In the genomic region with DNA sequence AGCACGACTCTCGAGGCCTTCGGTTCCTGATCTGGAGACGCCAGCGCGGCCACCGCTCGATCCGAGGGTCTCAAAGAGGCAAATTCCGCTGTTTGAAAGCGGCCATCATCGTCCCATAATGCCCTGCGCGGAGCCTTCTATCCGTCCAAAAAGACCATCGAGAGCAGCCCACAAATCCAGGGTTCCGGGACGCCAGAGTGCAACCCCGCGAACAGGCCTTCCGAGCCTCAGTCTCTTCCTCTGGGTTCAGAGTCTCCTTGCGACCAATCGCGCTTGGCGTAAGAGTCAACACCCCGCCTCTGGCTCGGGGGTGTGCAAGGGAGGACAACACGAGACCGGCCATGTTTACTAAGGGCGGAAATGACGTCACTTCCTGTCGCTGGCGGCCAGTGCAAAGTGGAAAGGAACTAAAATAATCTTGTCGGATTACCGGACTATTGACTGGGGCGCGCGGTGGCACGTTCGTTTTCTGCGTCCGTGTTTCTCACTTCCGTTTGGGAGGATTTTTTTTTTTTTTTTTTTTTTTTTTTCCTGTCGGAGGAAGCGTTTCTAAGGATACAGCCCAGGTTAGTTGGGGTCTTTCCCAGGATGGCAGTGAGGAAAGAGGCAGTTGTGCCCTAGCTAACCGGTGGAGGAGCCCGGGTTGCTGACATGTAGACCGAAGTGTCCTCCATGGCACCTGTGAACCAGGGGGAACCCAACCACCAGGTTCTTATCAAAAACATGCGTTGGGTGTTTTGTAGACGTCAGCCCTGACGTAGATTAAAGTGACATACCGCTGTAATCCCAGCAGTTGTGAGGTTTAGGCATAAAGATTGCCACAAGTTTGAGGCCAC, we compare ENCODE assay signal across 8 mouse cellular contexts. TPM values are rescaled to one million over a fixed set of nuclear protein-coding genes. Genes with fewer than 3 reads are reported as not detected.
DNase-seq lines count a peak whose midpoint lies in the region; ATAC-seq and TF ChIP-seq lines count a peak whose summit lies in the region.

A gene (minus strand): TSS at position 364 of the 836 bp plus-strand sequence.
A gene (plus strand): TSS at position 395 of the 836 bp plus-strand sequence.

- TF ChIP-seq CTCF in bone marrow, adult 2 months (IDR thresholded peaks at IDR 0.05; ENCODE audit: control insufficient read depth, insufficient read depth, low read length): no peak
- TF ChIP-seq CTCF in midbrain, postnatal 0 days (IDR thresholded peaks at IDR 0.05): no peak

- H3K36me3 ChIP-seq in embryonic facial prominence, embryonic 15.5 days: peaks cover 37% of the 10 kb centered on the region
- H3K36me3 ChIP-seq in limb, embryonic 14.5 days (ENCODE audit: control insufficient read depth, insufficient read depth, low read length): peaks cover 31% of the 10 kb centered on the region
- H3K36me3 ChIP-seq in midbrain, postnatal 0 days (ENCODE audit: insufficient read depth, low read length): peaks cover 22% of the 10 kb centered on the region

- H3K9me3 ChIP-seq in embryonic facial prominence, embryonic 15.5 days (replicated peaks): no peaks in the 10 kb centered on the region
- H3K9me3 ChIP-seq in limb, embryonic 14.5 days (ENCODE audit: control insufficient read depth, low read length): no peaks in the 10 kb centered on the region
- H3K9me3 ChIP-seq in midbrain, postnatal 0 days (ENCODE audit: low read length): no peaks in the 10 kb centered on the region

- no peaks in the 10 kb centered on the region for H3K27me3 ChIP-seq in embryonic facial prominence, embryonic 15.5 days
- no peaks in the 10 kb centered on the region for H3K27me3 ChIP-seq in limb, embryonic 14.5 days (ENCODE audit: control insufficient read depth, insufficient read depth, low read length)
- H3K27me3 ChIP-seq in midbrain, postnatal 0 days (ENCODE audit: insufficient read depth, low read length): no peaks in the 10 kb centered on the region

- peak; percentile 100 for ATAC-seq in embryonic facial prominence, embryonic 15.5 days (ENCODE audit: insufficient number of reproducible peaks, low FRiP score, low TSS enrichment, low read depth)
- ATAC-seq in limb, embryonic 14.5 days (ENCODE audit: low FRiP score, low read depth): peak; percentile 100
- peak; percentile 99 for ATAC-seq in midbrain, postnatal 0 days (ENCODE audit: low FRiP score)

- peak within 1 kb of the TSS; percentile 96 for H3K27ac ChIP-seq in bone marrow, adult 2 months (ENCODE audit: control insufficient read depth, insufficient read depth, low read depth, low read length, poor library complexity)
- H3K27ac ChIP-seq in embryonic facial prominence, embryonic 15.5 days (replicated peaks): peak within 1 kb of the TSS; percentile 95
- peak within 1 kb of the TSS; percentile 85 for H3K27ac ChIP-seq in limb, embryonic 14.5 days (replicated peaks; ENCODE audit: low read depth, low read length)
- H3K27ac ChIP-seq in midbrain, postnatal 0 days (ENCODE audit: low read depth, low read length): peak within 1 kb of the TSS; percentile 79

- peak within 1 kb of the TSS; percentile 85 for H3K4me2 ChIP-seq in embryonic facial prominence, embryonic 15.5 days (replicated peaks)
- peak within 1 kb of the TSS; percentile 75 for H3K4me2 ChIP-seq in limb, embryonic 14.5 days (replicated peaks; ENCODE audit: low read depth, low read length, severe bottlenecking)
- H3K4me2 ChIP-seq in midbrain, postnatal 0 days (ENCODE audit: low read depth, low read length, poor library complexity, severe bottlenecking): peak within 1 kb of the TSS; percentile 89

- WGBS in bone marrow, adult 2 months: under 1% methylated on average over 52 of the region's 52 CpGs
- WGBS in embryonic facial prominence, embryonic 15.5 days: under 1% methylated on average over 52 of the region's 52 CpGs
- WGBS in limb, embryonic 14.5 days: under 1% methylated on average over 52 of the region's 52 CpGs
- WGBS in midbrain, postnatal 0 days: under 1% methylated on average over 50 of the region's 52 CpGs

- peak within 1 kb of the TSS; percentile 90 for H3K4me3 ChIP-seq in bone marrow, adult 2 months (replicated peaks; ENCODE audit: control insufficient read depth, low read depth, low read length)
- peak within 1 kb of the TSS; percentile 96 for H3K4me3 ChIP-seq in embryonic facial prominence, embryonic 15.5 days (replicated peaks)
- peak within 1 kb of the TSS; percentile 68 for H3K4me3 ChIP-seq in limb, embryonic 14.5 days (replicated peaks; ENCODE audit: low read length)
- H3K4me3 ChIP-seq in midbrain, postnatal 0 days (ENCODE audit: low read depth, low read length): peak within 1 kb of the TSS; percentile 93

- TF ChIP-seq POLR2A in bone marrow, adult 2 months (IDR thresholded peaks at IDR 0.05; ENCODE audit: borderline replicate concordance, control insufficient read depth, low read depth, low read length): peak; percentile 45; the same call in 1 of the 2 replicates
- TF ChIP-seq POLR2A in limb, embryonic 14.5 days (IDR thresholded peaks at IDR 0.05; ENCODE audit: borderline replicate concordance, extremely low read depth, insufficient read depth, insufficient read length): 0 out of 2 replicates have a peak, but pooled peaks have one; percentile 29

- DNase-seq in 416B (ENCODE audit: low read depth): peak; percentile 100
- DNase-seq in heart, adult 8-10 months (ENCODE audit: low spot score): peak; percentile 100
- peak; percentile 100 for DNase-seq in kidney, adult 9 months
- peak; percentile 99 for DNase-seq in limb, embryonic 14.5 days (ENCODE audit: low spot score)
- DNase-seq in midbrain, postnatal 0 days (ENCODE audit: low spot score): peak; percentile 100
- peak; percentile 93 to 97 for DNase-seq in spleen, postnatal 14 days (ENCODE audit: low spot score in 2 of 2)

- H3K9ac ChIP-seq in embryonic facial prominence, embryonic 15.5 days: peak within 1 kb of the TSS; percentile 97
- peak within 1 kb of the TSS; percentile 85 for H3K9ac ChIP-seq in limb, embryonic 14.5 days (ENCODE audit: low read depth, low read length, severe bottlenecking)
- H3K9ac ChIP-seq in midbrain, postnatal 0 days (replicated peaks; ENCODE audit: low read length, poor library complexity, severe bottlenecking): peak within 1 kb of the TSS; percentile 83

- peaks cover 2% of the 10 kb centered on the region; the same call in 1 of the 2 replicates for H3K4me1 ChIP-seq in bone marrow, adult 2 months (ENCODE audit: control insufficient read depth, insufficient read depth, low read length)
- H3K4me1 ChIP-seq in embryonic facial prominence, embryonic 15.5 days: peaks cover 10% of the 10 kb centered on the region
- H3K4me1 ChIP-seq in limb, embryonic 14.5 days (ENCODE audit: control insufficient read depth, insufficient read depth, low read length): peaks cover 5% of the 10 kb centered on the region; the same call in 1 of the 2 replicates
- peaks cover 6% of the 10 kb centered on the region; the same call in 1 of the 2 replicates for H3K4me1 ChIP-seq in midbrain, postnatal 0 days (ENCODE audit: insufficient read depth, low read length)

RNA-seq across cellular contexts. Expression of the first gene that starts in this region (rescaled TPM):
- polyA plus RNA-seq in bone marrow, adult 2 months (2011; ENCODE audit: insufficient read depth, insufficient read length, low replicate concordance, missing spikeins): 13.6 and 27.3 TPM in 2 replicates
- polyA plus RNA-seq in embryonic facial prominence, embryonic 15.5 days (2015; fragmentation: Nextera tagmentation; extraction: Ambion mirVana): 20.9 and 22.6 TPM in 2 replicates
- 10 to 100 TPM; 11.5 to 12.3 (median 11.8) TPM for total RNA-seq in heart, adult 8-10 months (2022)
- 27.4 and 27.8 TPM in 2 replicates for polyA plus RNA-seq in limb, embryonic 14.5 days (2012; rRNA removed)
- 20.0 and 23.3 TPM in 2 replicates for polyA plus RNA-seq in limb, embryonic 14.5 days (2014; fragmentation: Nextera tagmentation; extraction: Ambion mirVana)
- 24.3 and 25.2 TPM in 2 replicates for total RNA-seq in midbrain, postnatal 0 days (2014; rRNA removed)
- polyA plus RNA-seq in midbrain, postnatal 0 days (2015; fragmentation: Nextera tagmentation; extraction: Ambion mirVana): 13.4 and 13.5 TPM in 2 replicates

RNA-seq across cellular contexts. Expression of the second gene that starts in this region (rescaled TPM):
- 7.0 and 16.2 TPM in 2 replicates for polyA plus RNA-seq in bone marrow, adult 2 months (2011; ENCODE audit: insufficient read depth, insufficient read length, low replicate concordance, missing spikeins)
- 23.3 and 27.8 TPM in 2 replicates for polyA plus RNA-seq in embryonic facial prominence, embryonic 15.5 days (2015; fragmentation: Nextera tagmentation; extraction: Ambion mirVana)
- 1 to 10 TPM; 5.3 to 7.1 (median 5.5) TPM for total RNA-seq in heart, adult 8-10 months (2022)
- 5.7 and 6.0 TPM in 2 replicates for polyA plus RNA-seq in limb, embryonic 14.5 days (2012; rRNA removed)
- polyA plus RNA-seq in limb, embryonic 14.5 days (2014; fragmentation: Nextera tagmentation; extraction: Ambion mirVana): 23.6 and 25.1 TPM in 2 replicates
- total RNA-seq in midbrain, postnatal 0 days (2014; rRNA removed): 10.0 and 14.3 TPM in 2 replicates
- polyA plus RNA-seq in midbrain, postnatal 0 days (2015; fragmentation: Nextera tagmentation; extraction: Ambion mirVana): 33.5 TPM in 2 replicates

Comparison
In these comparisons a context has a peak if more than half of its experiments do, and no peak if none do; other contexts are left out.
1. Peak in every context shown above with its lines: DNase-seq, ATAC-seq, H3K4me3 ChIP-seq and H3K27ac ChIP-seq.